Mouse (Mus musculus) stomach, postnatal 0 days (tissue): ENCODE results near the gene Gng7.

Experiments used
- CTCF ChIP-seq: IDR thresholded peaks from 2 replicates; pipeline ENCODE4 v1.5.1; 2016; ENCODE audit warnings: antibody characterized with exemption, low read depth, mild to moderate bottlenecking, moderate library complexity
- EP300 ChIP-seq: optimal IDR thresholded peaks from 2 replicates; pipeline ENCODE3; 2016; ENCODE audit warnings: antibody characterized with exemption

DNA sequence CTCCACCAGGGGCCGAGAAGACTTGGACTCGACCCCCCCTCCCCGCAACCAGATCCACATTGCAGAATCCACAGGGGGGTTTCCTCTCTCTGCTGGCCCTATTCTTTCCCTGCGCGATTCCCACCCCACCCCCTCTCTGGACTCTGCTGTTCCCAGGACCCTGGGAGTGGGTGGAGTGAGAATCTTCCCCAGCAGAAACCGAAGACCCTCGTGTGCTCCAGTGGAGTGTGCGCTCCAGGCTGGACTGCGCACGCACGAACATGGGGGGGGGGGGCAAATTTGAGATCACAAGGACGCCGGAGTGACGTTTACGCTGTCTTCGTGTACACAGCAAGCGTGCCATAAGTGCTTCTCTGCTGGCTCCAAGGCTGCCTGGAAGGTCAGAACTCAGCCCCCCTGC, 79.0 kb downstream of the Gng7 start:
- TF ChIP-seq CTCF (no peak), EP300 (no peak)
